Mouse (Mus musculus) CH12F3 (cell line): Measurements from ENCODE around the gene Tas1r1.

Experiments used
- in situ Hi-C: fragments of 300-500 bp; cut with MboI; formaldehyde crosslinking; loops from 2 replicates; pipeline ENCODE4 v1.14.3; 2020; ENCODE audit warnings: low sequenced_read_pairs

Tas1r1 gene

GRCm38 (mm10) chr4:152038225-152038984, at the start of gene Tas1r1:
TSS of gene Tas1r1 (minus strand) at chr4:152038568.
- in situ Hi-C loops: no loop called here

- in situ Hi-C loops: no loop called here
Observed at GRCm38 (mm10) chr4:152088133-152088532, 49.8 kb upstream of the Tas1r1 start.

DNA sequence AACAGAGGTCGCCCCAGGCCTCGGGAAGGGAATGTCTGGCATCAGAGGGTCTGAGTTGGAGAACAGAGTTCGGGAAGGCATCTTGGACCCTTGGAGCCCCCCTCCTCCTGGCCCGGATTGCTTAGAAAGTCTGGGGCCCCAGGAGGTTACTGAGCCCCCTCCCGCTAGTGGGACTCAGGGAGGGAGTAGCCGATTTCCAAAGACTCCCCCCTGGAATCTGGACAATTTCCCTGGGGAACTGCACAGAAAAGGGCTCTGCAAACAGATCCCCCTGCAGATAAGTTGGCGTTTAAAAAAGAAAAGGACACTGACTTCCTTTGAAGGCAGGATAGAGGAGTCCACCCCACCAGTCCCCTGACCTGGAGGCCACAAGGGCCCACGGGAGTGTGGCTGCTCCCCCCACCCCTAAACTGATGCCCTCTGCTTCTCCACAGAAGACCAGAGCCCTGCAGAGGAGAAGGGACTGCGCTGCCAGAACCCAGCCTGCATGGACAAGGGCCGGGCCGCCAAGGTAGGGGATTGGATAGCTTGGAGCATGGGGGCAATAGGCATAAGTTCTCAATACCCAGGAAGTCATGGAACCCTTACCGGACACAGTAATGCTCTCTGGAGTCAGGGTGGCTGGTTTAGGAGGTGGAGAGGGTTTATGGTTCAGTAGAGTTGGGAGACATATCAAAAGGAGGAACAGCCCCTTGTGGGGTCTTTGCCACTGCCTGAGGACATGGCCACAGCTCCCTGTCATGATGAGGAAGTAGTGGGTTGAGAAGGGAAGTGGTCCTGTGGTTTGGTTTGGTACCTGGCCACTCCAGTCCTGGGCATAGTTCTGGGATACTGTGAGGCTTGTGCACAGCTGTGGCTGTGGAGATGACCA, 49.1 kb upstream of the Tas1r1 start:
- in situ Hi-C loops: no loop called here

- in situ Hi-C loops: no loop called here
Observed at GRCm38 (mm10) chr4:152086505-152087210, 48.3 kb upstream of the Tas1r1 start.

DNA sequence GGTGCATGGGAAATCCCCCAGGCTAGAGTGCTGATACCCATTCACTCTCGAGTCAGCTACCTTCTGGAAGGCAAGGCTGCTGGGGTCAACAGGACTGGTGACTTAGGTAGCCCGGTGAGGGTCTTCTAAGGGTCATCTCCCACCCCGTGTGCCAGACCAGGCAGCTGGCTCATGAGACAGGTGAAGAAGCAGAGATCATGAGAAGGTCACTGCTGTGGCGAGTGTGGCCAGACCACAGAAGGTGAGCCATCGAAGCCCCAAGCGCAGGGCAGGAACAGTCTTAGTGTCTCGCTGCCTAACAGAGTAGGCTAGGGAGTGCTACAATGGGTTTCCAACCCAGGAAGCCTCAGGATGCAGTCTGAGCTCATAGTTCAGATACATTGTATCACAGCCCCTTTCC, 46.2 kb upstream of the Tas1r1 start:
- in situ Hi-C loops: no loop called here

DNA sequence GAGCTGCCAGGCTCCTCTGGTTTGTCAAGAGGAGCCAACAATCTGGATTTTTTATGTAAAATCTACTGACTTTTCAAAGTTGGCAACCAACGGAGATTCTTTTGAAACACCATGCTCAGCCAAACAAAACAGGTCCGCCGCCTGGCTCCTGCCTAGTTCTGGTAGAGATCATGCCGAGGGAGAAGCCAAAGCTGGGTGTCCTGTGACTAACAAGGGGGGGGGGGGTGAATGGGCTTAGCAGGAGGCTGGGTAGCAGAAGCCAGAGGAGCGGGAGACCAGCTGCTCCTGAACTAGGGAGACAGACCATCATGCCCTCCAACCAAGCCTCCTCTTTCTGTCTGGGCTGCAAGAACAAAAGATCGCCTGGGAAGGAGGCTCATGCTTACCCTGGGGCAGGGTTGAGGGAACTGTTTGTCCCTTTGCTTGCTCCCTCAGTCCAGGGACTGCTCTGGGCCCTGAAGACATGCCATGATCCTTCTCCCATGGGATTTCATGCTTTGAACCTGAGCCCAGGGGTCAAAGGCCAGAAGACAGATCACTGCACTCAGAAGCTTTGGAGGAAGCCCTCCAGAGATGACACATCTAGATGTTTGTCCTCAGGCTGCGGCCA, 45.3 kb upstream of the Tas1r1 start:
- in situ Hi-C loops: no loop called here

- in situ Hi-C loops: no loop called here
Observed at GRCm38 (mm10) chr4:152079931-152080330, 41.6 kb upstream of the Tas1r1 start.

GRCm38 (mm10) chr4:152079261-152079660, 40.9 kb upstream of the Tas1r1 start:
- in situ Hi-C loops: no loop called here

- in situ Hi-C loops: no loop called here
Observed at GRCm38 (mm10) chr4:152078105-152078530, 39.8 kb upstream of the Tas1r1 start.

GRCm38 (mm10) chr4:152077191-152077590, 38.8 kb upstream of the Tas1r1 start:
- in situ Hi-C loops: no loop called here

DNA sequence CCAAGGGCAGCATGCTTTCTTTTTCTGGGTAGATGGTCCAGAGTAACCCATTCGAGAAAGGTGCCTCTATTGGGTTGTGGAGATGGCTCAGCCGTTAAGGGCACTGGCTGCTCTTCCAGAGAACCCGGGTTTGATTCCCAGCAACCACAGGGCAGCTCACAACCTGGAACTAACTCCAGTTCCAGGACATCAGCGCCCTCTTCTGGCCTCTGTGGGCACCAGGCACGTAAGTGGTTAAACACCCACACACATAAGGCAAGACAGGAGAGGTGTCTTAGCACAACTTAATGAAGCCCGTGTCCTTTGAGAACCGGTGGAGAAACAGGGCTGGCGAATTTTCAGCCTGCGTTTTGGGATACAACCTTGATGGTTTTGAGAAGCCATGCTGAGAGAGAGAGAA, 36.2 kb upstream of the Tas1r1 start:
- in situ Hi-C loops: no loop called here

GRCm38 (mm10) chr4:152073715-152074114, 35.3 kb upstream of the Tas1r1 start:
- in situ Hi-C loops: no loop called here

DNA sequence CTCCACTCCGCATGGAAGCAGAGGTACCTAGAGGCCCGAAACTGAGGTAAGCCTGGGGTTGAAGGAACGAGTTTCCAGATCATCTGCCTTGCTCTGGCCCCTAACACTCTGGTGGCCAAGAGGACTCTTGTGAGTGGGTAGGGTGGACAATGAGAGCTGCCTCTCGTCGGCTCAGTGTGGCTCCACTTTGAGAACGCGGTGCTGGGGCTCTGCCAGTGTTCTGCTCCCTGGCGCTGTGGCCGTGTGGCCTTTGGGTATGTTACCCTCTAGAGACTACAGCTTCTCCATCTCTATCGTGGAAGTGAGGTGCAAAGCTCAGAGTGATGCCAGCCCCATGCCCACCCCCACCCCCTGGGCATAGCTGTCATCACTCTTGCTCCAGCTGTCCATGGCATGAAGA, 34.3 kb upstream of the Tas1r1 start:
- in situ Hi-C loops: no loop called here

GRCm38 (mm10) chr4:152072121-152072601, 33.8 kb upstream of the Tas1r1 start, which contains the start of gene Plekhg5:
TSS of gene Plekhg5 (plus strand) at chr4:152072498.
- in situ Hi-C loops: no loop called here

GRCm38 (mm10) chr4:152070494-152071396, 32.4 kb upstream of the Tas1r1 start:
- in situ Hi-C loops: no loop called here

DNA sequence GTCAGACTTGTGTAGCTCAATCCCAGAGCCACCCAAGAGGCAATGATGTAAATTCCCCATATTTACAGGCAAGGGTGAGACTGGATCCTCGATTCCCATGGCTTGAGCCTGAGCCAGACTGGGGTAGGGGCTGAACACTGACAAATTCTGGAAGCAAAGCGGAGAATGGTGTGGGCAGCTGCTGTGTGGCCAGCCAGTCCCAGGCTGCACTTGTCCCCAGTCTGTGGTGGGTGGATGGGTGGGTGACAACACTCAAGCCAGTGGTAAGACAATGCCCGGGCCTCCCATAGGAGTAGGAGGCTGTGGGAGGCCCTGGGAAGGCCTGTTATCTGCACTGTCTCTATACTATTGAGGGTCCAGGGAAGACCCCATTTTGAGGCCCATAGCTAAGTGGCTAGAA, 30.9 kb upstream of the Tas1r1 start:
- in situ Hi-C loops: no loop called here

DNA sequence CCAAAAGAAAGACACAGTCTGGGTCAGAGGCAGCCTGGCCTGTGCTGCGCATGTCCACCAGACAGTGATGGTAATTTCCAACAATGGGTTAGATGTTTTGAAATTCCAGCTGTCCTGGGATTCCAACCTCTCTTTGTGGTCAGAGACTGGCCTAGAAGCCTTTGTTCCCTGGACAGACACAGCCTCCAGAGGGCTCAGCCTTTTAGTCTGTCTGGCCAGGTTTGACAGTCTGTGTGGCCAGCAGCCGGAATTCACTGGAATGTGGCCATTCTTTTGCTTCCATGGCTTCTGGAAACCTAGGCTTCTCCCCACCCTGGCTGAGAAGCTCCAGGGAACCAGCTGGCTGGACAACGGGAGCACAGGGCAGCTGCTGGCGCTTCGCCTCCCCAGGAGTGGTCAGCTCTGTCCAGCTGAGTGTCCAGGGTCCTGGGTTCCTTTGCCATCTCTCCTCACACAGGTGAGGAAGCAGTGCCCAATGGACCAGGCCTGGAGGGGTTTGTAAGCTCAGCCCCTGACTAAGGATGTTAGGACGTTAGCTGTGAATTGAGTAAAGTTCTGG, 29.9 kb upstream of the Tas1r1 start:
- in situ Hi-C loops: no loop called here

DNA sequence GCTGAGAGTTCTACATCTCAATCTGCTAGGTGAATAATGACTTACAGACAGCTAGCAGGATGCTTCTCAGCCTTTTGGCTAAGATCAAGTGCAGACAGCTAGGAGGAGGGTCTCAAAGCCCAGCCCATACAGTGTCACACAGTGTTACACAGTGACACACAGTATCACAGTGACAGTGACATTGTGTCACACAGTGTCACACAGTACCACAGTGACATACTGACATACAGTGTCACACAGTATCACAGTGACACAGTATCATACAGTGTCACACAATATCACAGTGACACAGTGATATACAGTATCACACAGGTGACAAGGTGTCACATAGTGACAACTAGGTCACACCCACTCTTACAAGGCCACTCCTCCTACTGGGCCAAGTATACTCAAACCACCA, 28.9 kb upstream of the Tas1r1 start:
- in situ Hi-C loops: no loop called here

DNA sequence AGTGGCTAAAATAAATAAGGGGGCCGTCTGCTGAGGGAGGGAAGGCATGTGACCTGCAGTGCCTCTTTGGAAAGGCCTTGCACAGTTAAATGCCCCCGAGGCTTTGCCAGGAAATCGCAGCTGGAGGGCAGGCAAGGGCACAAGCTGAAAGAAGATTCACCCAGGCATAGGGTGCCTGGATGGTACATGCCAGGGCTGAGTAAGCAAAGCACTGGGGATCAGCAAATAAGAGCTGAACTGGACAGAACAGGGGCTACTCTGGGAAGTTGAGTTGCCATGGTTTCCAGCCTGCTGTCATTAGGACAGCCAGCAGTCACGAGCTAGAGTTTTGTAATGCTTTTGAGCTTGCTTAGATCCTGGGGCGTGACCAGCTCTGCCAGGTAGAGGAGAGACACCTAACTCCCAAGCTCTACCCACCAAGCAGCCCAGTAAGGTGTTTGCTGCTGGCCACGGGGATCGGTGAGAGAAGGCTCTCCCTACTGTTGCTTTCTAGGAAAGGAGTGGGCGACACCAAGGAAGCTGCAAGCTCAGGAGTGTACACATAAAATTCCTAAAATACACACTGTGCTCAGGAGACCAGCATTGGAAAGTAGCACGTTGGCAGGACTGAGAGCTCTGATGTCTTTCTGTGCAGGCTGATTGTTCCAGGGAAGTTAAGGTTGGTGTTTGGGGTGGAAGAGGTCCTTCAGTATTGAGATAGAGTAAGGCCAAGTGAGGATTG, 24.2 kb upstream of the Tas1r1 start:
- in situ Hi-C loops: no loop called here
